Mouse (Mus musculus) liver, postnatal 0 days (tissue): ENCODE results near the gene Tia1.

Experiments used
- CTCF ChIP-seq: sonication (generic); IDR thresholded peaks from 2 replicates; pipeline ENCODE4 v1.5.1; 2016; ENCODE audit warnings: antibody characterized with exemption, low read depth
- EP300 ChIP-seq: IDR thresholded peaks from 2 replicates; pipeline ENCODE4 v1.6.1; 2016; ENCODE audit warnings: antibody characterized with exemption, low read depth, mild to moderate bottlenecking

DNA sequence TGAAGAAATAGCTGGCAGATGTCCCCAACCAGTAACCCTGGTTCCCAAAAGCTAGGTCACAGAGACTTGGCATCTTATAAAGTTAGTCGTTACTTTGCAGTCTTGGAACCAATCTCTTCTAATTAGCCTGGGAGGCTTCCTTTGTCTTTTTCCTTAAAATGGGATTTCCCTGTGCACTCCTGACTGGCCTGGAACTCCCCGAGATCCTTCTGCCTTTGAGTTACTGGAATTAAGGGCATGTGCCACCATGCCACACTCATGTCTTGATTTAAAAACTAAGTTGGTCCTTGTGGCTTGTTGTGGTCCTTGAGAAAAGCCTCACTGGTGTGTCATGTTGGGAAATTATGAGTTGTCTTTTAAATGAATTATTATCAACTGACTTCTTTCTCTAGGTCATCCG lies 25.7 kb upstream of the Tia1 start:
- TF ChIP-seq EP300, result no peak
- no peak for TF ChIP-seq CTCF
